Mouse (Mus musculus) embryonic facial prominence, embryonic 14.5 days (tissue): Measurements from ENCODE around the gene Gm10663. TPM values are rescaled to one million over a fixed set of nuclear protein-coding genes. Genes with fewer than 3 reads are reported as not detected.

Experiments used
- ATAC-seq: fragments of 200-750 bp; cut with Nextera tagmentation; 2 replicates; pipeline ENCODE4 v1.8.0; 2017; ENCODE audit warnings: low read depth, moderate number of reproducible peaks, moderate TSS enrichment
- DNase-seq: peaks from one replicate; pipeline ENCODE4 v3.0.0-alpha.2; 2015; ENCODE audit warnings: low spot score
- H3K27ac ChIP-seq: fragments of 300-500 bp; sonication (generic); replicated peaks from 2 replicates; pipeline ENCODE4 v1.5.1; 2014; ENCODE audit warnings: low read depth, mild to moderate bottlenecking, low read length, moderate library complexity
- H3K27me3 ChIP-seq: fragments of 300-500 bp; sonication (generic); replicated peaks from 2 replicates; pipeline ENCODE4 v1.6.1; 2014; ENCODE audit warnings: low read length; ENCODE audit not compliant: control insufficient read depth, insufficient read depth
- H3K36me3 ChIP-seq: fragments of 300-500 bp; sonication (generic); 2 replicates; pipeline ENCODE4 v1.6.1; 2014; ENCODE audit warnings: low read length, mixed read lengths; ENCODE audit not compliant: control insufficient read depth, insufficient read depth
- H3K4me1 ChIP-seq: fragments of 300-500 bp; sonication (generic); 2 replicates; pipeline ENCODE4 v1.6.1; 2014; ENCODE audit warnings: antibody characterized with exemption, low read length; ENCODE audit not compliant: control insufficient read depth, insufficient read depth
- H3K4me2 ChIP-seq: fragments of 300-500 bp; sonication (generic); 2 replicates; pipeline ENCODE4 v1.6.1; 2014; ENCODE audit warnings: low read depth, mild to moderate bottlenecking, low read length, moderate library complexity, mixed read lengths
- H3K4me3 ChIP-seq: fragments of 300-500 bp; sonication (generic); 2 replicates; pipeline ENCODE4 v1.5.1; 2014; ENCODE audit warnings: low read depth, mild to moderate bottlenecking, low read length
- H3K9ac ChIP-seq: fragments of 300-500 bp; sonication (generic); 2 replicates; pipeline ENCODE4 v1.6.1; 2014; ENCODE audit warnings: low read depth, mild to moderate bottlenecking, low read length, moderate library complexity, mixed read lengths
- H3K9me3 ChIP-seq: fragments of 300-500 bp; sonication (generic); 2 replicates; pipeline ENCODE4 v1.6.1; 2016; ENCODE audit warnings: low read length; ENCODE audit not compliant: control insufficient read depth
- WGBS: fragments of 180-500 bp; shearing (Covaris S2); extraction: QIAGEN DNeasy Blood & Tissue Kit; methylation state at CpG from one replicate; pipeline ENCODE4 v1.1.7; 2014; 5-methylcytosine and 5-hydroxymethylcytosine counted together
- microRNA-seq: library from miRNA; unstranded; fragments of <30 nt; microRNA quantifications from one replicate; pipeline ENCODE4, GENCODE M21; 2016; ENCODE audit warnings: borderline number of aligned reads
- polyA plus RNA-seq: library from polyadenylated mRNA; unstranded; fragments of >200 nt; fragmentation: Nextera tagmentation; extraction: Ambion mirVana; gene quantifications from 2 replicates; pipeline ENCODE4 v1.2.1, GENCODE M21; 2014

Gm10663 gene
- polyA plus RNA-seq, 1 experiment from 2014 or later: not detected

DNA sequence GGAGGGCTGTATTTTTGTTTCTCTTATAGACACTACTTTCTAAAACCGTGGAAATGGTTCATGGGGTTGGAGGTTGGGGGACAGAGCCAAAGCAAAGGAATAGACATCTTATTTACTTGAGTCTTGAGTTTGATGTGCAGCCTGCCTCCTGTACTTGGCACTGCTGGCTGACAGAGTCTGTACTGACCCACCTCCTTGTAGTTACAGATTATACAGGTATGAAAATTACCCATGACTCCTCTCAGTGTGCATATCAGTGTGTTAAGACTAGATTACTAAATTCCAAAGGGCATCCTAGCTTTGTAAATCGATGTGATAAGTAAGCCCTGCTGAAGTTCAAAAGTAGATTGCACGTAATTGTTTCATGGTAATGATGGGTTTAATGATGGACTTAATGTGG, 51.6 kb downstream of the Gm10663 start:
- H3K36me3 ChIP-seq: no peaks in the 10 kb centered on the region
- H3K9me3 ChIP-seq: no peaks in the 10 kb centered on the region
- WGBS: 77% methylated on average over 3 of the region's 3 CpGs
- no peaks in the 10 kb centered on the region for H3K27me3 ChIP-seq
- no peak overlapping the region for H3K4me2 ChIP-seq
- H3K4me1 ChIP-seq: no peaks in the 10 kb centered on the region
- H3K9ac ChIP-seq: no peak overlapping the region
- ATAC-seq: no peak
- no peak overlapping the region for H3K4me3 ChIP-seq
- DNase-seq: no peak
- no peak overlapping the region for H3K27ac ChIP-seq

Small RNAs within 50 kb of the gene (microRNA-seq; reads per million reads assigned to microRNA genes)
- gene Gm24333: not detected

Other genes starting within 250 kb of the Gm10663 start
- 10.4 and 13.2 TPM in 2 replicates for gene Klhl2, start 225.0 kb upstream of the Gm10663 start, polyA plus RNA-seq
- 23.2 and 25.5 TPM in 2 replicates for gene Tmem192, start 127.8 kb upstream of the Gm10663 start, polyA plus RNA-seq
- gene Trim75, start 87.2 kb upstream of the Gm10663 start, polyA plus RNA-seq: not detected in 2 replicates
- gene Trim61, start 56.5 kb upstream of the Gm10663 start, polyA plus RNA-seq: 0.17 TPM in 1 of 2 replicates, not detected in the other
- gene Trim60, start 56.4 kb upstream of the Gm10663 start, polyA plus RNA-seq: not detected in 2 replicates
- gene Apela, start 37.7 kb upstream of the Gm10663 start, polyA plus RNA-seq: 4.0 TPM in 2 replicates
- gene BC030870, start 54.5 kb downstream of the Gm10663 start, polyA plus RNA-seq: 0.13 and 0.15 TPM in 2 replicates